Mouse (Mus musculus) embryo, embryonic 11.5 days (tissue): ENCODE results near the gene Kmt2c.

ENCODE experiments used
- DNase-seq: peaks from one replicate; pipeline ENCODE4 v3.0.0-alpha.2; 2012; ENCODE audit warnings: low read depth, low spot score

Gene Kmt2c

GRCm38 (mm10) chr5:25383581-25383980 is 115.0 kb downstream of the Kmt2c start:
- no peak for DNase-seq

GRCm38 (mm10) chr5:25379188-25379587 is 119.4 kb downstream of the Kmt2c start:
- no peak for DNase-seq

- no peak for DNase-seq
Measured at GRCm38 (mm10) chr5:25368420-25368819, 130.2 kb downstream of the Kmt2c start.

- DNase-seq = no peak
Measured at GRCm38 (mm10) chr5:25367126-25367525, 131.5 kb downstream of the Kmt2c start.

- DNase-seq = no peak
Measured at GRCm38 (mm10) chr5:25353509-25353908, 145.1 kb downstream of the Kmt2c start.

GRCm38 (mm10) chr5:25331322-25331721 is 167.3 kb downstream of the Kmt2c start:
- DNase-seq = no peak

GRCm38 (mm10) chr5:25313881-25314280 is 184.7 kb downstream of the Kmt2c start:
- DNase-seq = no peak

- DNase-seq = no peak
Measured at GRCm38 (mm10) chr5:25310226-25310625, 188.4 kb downstream of the Kmt2c start.

- no peak for DNase-seq
Measured at GRCm38 (mm10) chr5:25296830-25297229, 201.8 kb downstream of the Kmt2c start.

GRCm38 (mm10) chr5:25283988-25284387 is 214.6 kb downstream of the Kmt2c start:
- no peak for DNase-seq

- DNase-seq = no peak
Measured at GRCm38 (mm10) chr5:25276365-25276764, 222.2 kb downstream of the Kmt2c start.

- no peak for DNase-seq
Measured at GRCm38 (mm10) chr5:25275629-25276028, 223.0 kb downstream of the Kmt2c start.

- no peak for DNase-seq
Measured at GRCm38 (mm10) chr5:25268258-25268888, 230.2 kb downstream of the Kmt2c start.

- no peak for DNase-seq
Measured at GRCm38 (mm10) chr5:25262266-25262665, 236.3 kb downstream of the Kmt2c start.

- no peak for DNase-seq
Measured at GRCm38 (mm10) chr5:25261452-25261851, 237.1 kb downstream of the Kmt2c start.

- no peak for DNase-seq
Measured at GRCm38 (mm10) chr5:25256686-25257085, 241.9 kb downstream of the Kmt2c start.

GRCm38 (mm10) chr5:25254491-25254890 is 244.1 kb downstream of the Kmt2c start:
- no peak for DNase-seq

GRCm38 (mm10) chr5:25252825-25253544 is 245.6 kb downstream of the Kmt2c start:
- no peak for DNase-seq

- no peak for DNase-seq
Measured at GRCm38 (mm10) chr5:25252423-25252822, 246.2 kb downstream of the Kmt2c start.

GRCm38 (mm10) chr5:25247036-25247435 is 251.5 kb downstream of the Kmt2c start:
- no peak for DNase-seq

GRCm38 (mm10) chr5:25246473-25246865 is 252.1 kb downstream of the Kmt2c start:
- DNase-seq = no peak

- DNase-seq = no peak
Measured at GRCm38 (mm10) chr5:25245806-25246472, 252.6 kb downstream of the Kmt2c start.

- no peak for DNase-seq
Measured at GRCm38 (mm10) chr5:25243101-25243500, 255.5 kb downstream of the Kmt2c start.
